Mouse (Mus musculus): ENCODE measurements around the gene Atp9a.

DNA sequence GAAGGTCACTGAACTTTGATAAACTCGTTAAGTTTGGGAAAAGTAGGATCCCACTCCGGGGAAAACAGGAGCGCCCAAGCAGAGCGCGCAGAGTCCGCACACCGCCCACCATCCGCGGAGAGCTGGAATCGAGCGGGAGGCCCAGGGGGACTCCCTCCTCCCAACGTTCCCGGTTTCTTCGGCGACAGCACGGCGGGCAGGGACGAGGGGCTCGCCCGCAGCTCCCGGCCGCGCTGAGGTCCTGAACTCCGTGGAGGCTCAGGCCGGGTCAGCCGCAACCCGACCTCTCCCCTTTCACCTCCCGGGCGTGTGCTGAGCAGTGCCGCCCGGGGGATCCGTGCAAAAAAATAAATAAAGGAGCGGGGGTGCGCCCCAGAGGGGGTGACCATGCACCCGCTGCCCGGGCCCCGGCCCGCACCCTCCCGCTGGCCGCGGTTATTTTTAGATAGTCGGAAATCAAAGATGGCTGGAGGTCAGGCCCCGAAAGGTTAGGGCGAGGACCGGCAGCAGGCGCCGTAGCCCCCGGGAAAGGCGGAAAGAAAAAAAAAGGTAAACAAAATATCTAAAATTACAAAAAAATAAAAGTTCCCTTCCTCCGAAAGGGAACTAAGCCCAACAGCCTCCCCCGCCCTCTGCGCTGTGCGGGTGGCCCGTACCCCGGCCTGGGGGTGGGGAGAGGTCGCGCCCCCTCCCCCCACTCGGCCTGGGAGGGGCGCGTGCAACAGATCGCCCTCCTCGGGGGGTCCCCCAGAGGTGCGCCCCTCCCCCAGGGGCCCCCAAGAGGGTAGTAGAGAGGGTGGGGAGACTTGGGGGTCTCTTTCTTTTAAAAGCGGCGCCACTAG lies 23.7 kb upstream of the Atp9a start:
- TF ChIP-seq POLR2A (IDR thresholded peaks at IDR 0.05; ENCODE audit: insufficient read length, low read depth) (no peak), POLR2AphosphoS2 (IDR thresholded peaks at IDR 0.05; ENCODE audit: insufficient read length, low read depth) (no peak), USF1 (IDR thresholded peaks at IDR 0.05; ENCODE audit: low read depth) (no peak), MYOD1 (IDR thresholded peaks at IDR 0.05; ENCODE audit: control insufficient read depth in 1 of 3, insufficient read length in 2 of 3, low read depth in 2 of 3) (no peak), E2F4 (IDR thresholded peaks at IDR 0.05; ENCODE audit: insufficient read depth) (no peak), MAX (IDR thresholded peaks at IDR 0.05; ENCODE audit: low read depth) (no peak), MYOG (IDR thresholded peaks at IDR 0.05; ENCODE audit: control insufficient read depth in 1 of 3, insufficient read depth in 1 of 3, insufficient read length in 2 of 3, low read depth in 2 of 3) (no peak), CEBPB (IDR thresholded peaks at IDR 0.05; ENCODE audit: insufficient read depth, poor library complexity, severe bottlenecking) (no peak), TCF12 (IDR thresholded peaks at IDR 0.05; ENCODE audit: insufficient read depth, poor library complexity, severe bottlenecking) (no peak), SRF (IDR thresholded peaks at IDR 0.05; ENCODE audit: control insufficient read depth, insufficient read length, low read depth) (no peak)

Data from myocyte (in vitro differentiated cells).